Mouse (Mus musculus) small intestine, adult 2 months (tissue): ENCODE data around the gene Ccdc130. TPM values are rescaled to one million over a fixed set of nuclear protein-coding genes. Genes with fewer than 3 reads are reported as not detected.
A peak's percentile ranks its signal among the peaks of the same experiment; 100 is the strongest.

Source experiments
- H3K27ac ChIP-seq: fragments of 200-500 bp; 2 replicates; pipeline ENCODE4 v1.5.1; 2012; ENCODE audit warnings: low read depth, low read length, control low read depth, inconsistent platforms; ENCODE audit not compliant: insufficient read depth
- H3K27me3 ChIP-seq: fragments of 200-500 bp; 2 replicates; pipeline ENCODE4 v1.6.1; 2012; ENCODE audit warnings: mild to moderate bottlenecking, moderate library complexity, low read length, inconsistent platforms; ENCODE audit not compliant: control insufficient read depth, insufficient read depth
- H3K36me3 ChIP-seq: fragments of 200-500 bp; 2 replicates; pipeline ENCODE4 v1.6.1; 2012; ENCODE audit warnings: mild to moderate bottlenecking, low read length, control low read depth, inconsistent platforms; ENCODE audit not compliant: control insufficient read depth, insufficient read depth
- H3K4me1 ChIP-seq: fragments of 200-500 bp; 2 replicates; pipeline ENCODE4 v1.6.1; 2012; ENCODE audit warnings: low read length, inconsistent platforms, mixed read lengths; ENCODE audit not compliant: control insufficient read depth, insufficient read depth, insufficient read length
- H3K4me3 ChIP-seq: fragments of 200-500 bp; 2 replicates; pipeline ENCODE4 v1.5.1; 2012; ENCODE audit warnings: low read depth, mild to moderate bottlenecking, control low read depth, inconsistent platforms, low read length, moderate library complexity
- CTCF ChIP-seq: fragments of 200-500 bp; IDR thresholded peaks from 2 replicates; pipeline ENCODE4 v1.5.1; 2012; ENCODE audit warnings: low read depth, mild to moderate bottlenecking, control low read depth, inconsistent platforms, low read length, moderate library complexity, mixed read lengths; ENCODE audit not compliant: insufficient replicate concordance, insufficient read length; ENCODE audit errors: extremely low read depth
- POLR2A ChIP-seq: fragments of 200-500 bp; IDR thresholded peaks from 2 replicates; pipeline ENCODE4 v1.6.1; 2012; ENCODE audit warnings: low read depth, mild to moderate bottlenecking, control low read depth, inconsistent platforms, low read length, moderate library complexity
- WGBS: fragments of 180-500 bp; shearing (Covaris S2); methylation state at CpG from one replicate; pipeline ENCODE4 v1.1.7; 2018; 5-methylcytosine and 5-hydroxymethylcytosine counted together
- polyA plus RNA-seq: library from polyadenylated mRNA; depleted of rRNA; stranded (reverse); fragments of >200 nt; gene quantifications from 2 replicates; pipeline ENCODE4 v1.2.3, GENCODE M21; 2012; rRNA removed

Gene Ccdc130
- polyA plus RNA-seq, result 11.9 and 37.3 TPM in 2 replicates

DNA sequence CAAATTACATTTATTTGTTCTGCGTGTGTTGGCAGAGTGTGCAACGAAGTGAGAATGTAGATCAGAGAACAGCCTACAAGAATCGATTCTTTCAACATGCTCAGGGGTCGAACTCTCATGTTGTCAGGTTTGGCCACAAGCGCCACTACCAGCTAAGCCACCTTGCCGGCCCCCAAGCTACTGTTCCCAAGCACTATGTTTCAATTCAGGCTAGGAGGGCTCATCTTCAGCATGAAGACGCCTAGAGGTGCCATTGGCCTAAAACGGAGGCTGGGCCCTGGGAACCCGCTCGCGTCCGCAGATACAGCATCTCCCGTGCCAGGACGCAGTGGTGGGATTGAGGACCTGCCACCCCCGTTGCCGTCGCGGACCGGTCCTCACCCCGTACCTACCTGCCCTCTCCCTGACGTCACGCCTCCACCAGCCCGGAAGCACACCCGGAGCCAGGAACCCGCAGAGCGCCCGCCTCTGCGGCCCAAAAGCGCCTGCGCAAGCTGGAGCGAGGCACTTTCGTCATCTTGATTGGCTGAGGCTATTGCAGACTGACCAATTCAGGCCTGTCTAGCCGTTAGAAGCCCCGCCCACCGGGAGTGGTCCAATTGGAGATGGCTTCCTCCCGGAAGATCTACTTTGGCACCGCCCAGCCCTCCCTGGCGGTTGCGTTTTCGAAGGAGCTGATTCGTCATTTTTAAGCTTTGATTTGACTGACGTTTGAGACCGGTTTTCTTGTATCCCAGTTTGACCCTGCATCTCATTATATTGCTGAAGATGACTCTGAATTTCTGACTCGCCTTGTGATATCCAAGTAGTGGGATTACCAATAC lies at the start of gene Ccdc130:
Gene Ccdc130, minus strand, starts transcription at position 431 of the 824 bp plus-strand sequence.
- under 1% methylated on average over 44 of the region's 44 CpGs for WGBS
- Histone ChIP-seq H3K27ac (peak within 1 kb of the TSS; percentile 68), H3K27me3 (no peaks in the 10 kb centered on the region), H3K4me1 (peaks cover 3% of the 10 kb centered on the region), H3K4me3 (peak within 1 kb of the TSS; percentile 87), H3K36me3 (peaks cover 12% of the 10 kb centered on the region; the same call in 1 of the 2 replicates)
- TF ChIP-seq POLR2A (peak; percentile 73), CTCF (peak; percentile 5; the same call in 1 of the 2 replicates)

DNA sequence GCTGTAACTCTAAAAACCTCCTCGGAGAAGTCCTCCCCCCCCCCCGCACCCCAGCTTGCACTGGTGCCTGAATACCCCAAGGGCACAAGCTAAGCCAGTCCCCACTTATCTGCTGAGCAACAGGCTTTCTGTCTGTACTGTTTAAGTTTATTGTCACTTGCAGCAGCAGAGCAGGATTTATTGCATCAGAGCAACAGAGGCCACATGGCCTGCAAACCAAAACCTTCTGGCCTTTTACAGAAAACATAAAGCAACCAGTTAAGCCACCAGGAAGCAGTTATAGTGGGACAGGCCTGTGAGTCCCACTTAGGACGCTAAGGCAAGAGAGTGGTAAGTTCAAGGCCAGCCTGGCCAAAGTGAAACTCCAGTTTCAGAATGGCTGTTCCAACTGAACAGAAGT lies 38.2 kb upstream of the Ccdc130 start:
- WGBS, result 50% methylated on average over 3 of the region's 3 CpGs
- Histone ChIP-seq H3K4me1 (no peaks in the 10 kb centered on the region), H3K27me3 (no peaks in the 10 kb centered on the region), H3K4me3 (no peak overlapping the region), H3K36me3 (no peaks in the 10 kb centered on the region), H3K27ac (no peak overlapping the region)
- TF ChIP-seq POLR2A (no peak), CTCF (no peak)

DNA sequence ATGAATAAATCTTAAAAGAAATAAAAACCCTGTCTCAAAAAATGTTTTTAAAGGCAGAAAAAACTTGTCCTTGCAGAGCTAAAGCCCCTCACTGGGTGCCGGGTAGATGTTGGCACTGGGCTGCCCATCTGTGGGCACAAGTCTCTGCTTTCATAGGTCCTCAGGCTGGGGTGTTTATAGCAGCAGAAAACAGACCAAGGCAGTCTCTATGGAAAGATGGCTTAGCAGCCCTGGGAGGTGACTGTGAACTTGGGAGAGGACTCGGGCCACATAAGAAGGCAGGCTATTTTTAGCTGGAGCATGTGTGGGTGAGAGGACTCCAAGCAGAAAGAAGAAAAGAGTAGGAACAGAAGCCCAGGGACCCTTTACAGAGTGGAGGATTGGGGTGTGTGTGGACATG lies 33.8 kb upstream of the Ccdc130 start:
- H3K4me3 ChIP-seq, result no peak overlapping the region
- no peak for TF ChIP-seq POLR2A
- no peak for TF ChIP-seq CTCF
- H3K36me3 ChIP-seq, result no peaks in the 10 kb centered on the region
- H3K27ac ChIP-seq, result no peak overlapping the region
- WGBS, result 82% methylated on average over 2 of the region's 2 CpGs
- no peaks in the 10 kb centered on the region for H3K4me1 ChIP-seq
- no peaks in the 10 kb centered on the region for H3K27me3 ChIP-seq

DNA sequence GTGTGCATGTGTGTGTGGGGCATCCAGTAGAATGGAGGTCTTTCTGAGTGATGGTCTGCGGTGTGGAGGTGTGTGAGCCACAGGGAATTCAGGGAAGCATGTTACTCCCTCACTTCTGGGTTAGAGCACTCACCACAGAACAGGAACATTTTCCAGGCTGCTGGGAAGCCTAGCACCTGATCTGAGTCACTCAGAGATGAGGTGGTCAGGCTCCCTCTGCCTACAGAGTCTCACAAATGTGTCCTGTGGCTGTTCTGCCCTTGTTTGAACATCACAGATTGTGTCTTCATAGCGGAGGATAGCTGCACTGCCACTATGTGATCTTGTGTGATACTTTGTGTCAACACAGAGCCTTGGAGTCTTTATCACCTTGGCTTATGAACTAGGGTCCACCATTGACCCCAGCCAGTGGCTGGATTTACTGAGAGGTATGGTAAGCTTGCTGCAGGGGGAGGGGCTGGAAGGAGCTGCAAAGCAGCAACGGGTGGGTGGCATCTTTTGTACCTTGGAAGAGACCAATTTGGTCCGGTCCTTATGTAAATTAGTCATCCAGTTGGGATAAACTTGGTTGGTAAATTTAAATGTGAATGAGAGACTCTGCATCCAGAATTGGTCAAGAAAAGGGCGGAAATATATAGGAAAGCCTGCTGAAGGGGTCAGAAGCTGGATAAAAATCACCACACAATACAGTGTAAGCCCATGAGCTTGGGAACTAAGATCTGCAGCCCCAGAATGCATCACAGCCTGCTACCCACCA lies 27.0 kb upstream of the Ccdc130 start:
- 0 out of 2 replicates have a peak, but pooled peaks cover 3% of the 10 kb centered on the region for H3K4me1 ChIP-seq
- whole genome bisulfite sequencing, result 75% methylated on average over 5 of the region's 5 CpGs
- no peak overlapping the region for H3K27ac ChIP-seq
- no peak for TF ChIP-seq CTCF
- no peak for TF ChIP-seq POLR2A
- no peaks in the 10 kb centered on the region for H3K27me3 ChIP-seq
- no peaks in the 10 kb centered on the region for H3K36me3 ChIP-seq
- H3K4me3 ChIP-seq, result no peak overlapping the region

DNA sequence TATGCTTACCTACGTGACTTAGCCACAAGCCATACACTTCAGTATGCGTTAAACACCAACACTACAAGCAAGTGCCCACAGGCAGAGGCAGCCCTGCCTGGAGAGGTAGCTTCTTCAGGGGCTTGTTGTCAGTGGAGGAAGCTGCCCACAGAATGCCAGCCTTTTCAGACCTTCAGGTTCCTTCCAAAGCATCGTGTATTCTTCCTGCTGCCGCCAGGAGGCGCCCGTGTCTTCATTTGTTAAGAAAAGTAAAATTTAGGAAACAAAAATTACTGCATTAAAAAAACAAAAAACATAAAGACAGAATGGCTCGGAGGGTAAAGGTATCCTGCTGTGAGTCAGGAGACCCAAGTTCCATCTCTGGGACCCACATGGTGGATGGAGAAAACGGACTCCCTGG lies 21.5 kb upstream of the Ccdc130 start:
- H3K4me3 ChIP-seq, result no peak overlapping the region
- TF ChIP-seq POLR2A, result no peak
- peak; percentile 92; the same call in 1 of the 2 replicates for TF ChIP-seq CTCF
- no peaks in the 10 kb centered on the region for H3K27me3 ChIP-seq
- 25% methylated on average over 8 of the region's 8 CpGs for WGBS
- no peaks in the 10 kb centered on the region for H3K36me3 ChIP-seq
- H3K27ac ChIP-seq, result no peak overlapping the region
- H3K4me1 ChIP-seq, result 0 out of 2 replicates have a peak, but pooled peaks cover 3% of the 10 kb centered on the region

DNA sequence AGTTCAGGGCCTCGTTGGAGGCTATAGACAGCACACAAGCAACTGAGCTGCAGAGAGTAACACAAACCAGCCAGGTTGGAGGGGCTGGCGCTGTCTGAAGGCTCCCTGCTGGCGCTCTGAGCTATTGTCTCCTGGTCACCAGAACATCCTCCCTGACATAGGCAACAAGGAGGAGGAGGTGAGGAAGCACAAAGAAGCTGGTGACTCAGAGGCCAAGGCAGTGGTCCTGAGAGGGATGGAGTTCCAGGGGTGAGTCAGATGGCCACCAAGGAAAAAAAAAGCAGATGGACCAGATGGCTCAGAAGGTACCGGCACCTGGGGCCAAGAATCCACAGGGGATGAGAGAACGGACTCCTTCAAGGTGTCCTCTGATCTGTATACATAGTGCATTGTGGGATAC lies 20.9 kb upstream of the Ccdc130 start:
- WGBS, result 81% methylated on average over 5 of the region's 5 CpGs

DNA sequence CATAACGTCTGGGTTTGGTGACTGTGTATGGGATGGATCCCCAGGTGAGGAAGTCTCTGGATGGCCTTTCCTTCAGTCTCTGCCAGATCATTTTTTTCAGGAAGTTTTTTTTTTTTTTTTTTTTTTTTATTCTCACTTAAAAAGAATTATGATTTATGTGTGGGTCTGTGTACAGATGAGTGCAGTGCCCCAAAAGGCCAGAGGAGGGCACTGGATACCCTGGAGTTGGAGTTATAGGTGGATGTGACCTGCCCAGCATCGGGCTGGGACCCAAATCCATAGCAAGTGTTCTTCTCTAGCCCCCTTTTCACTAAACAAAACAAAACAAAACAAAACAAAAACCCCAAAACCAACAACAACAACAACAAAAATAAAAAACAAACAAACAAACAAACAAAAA lies 18.7 kb upstream of the Ccdc130 start:
- Histone ChIP-seq H3K4me3 (no peak overlapping the region), H3K36me3 (no peaks in the 10 kb centered on the region), H3K27ac (no peak overlapping the region), H3K4me1 (0 out of 2 replicates have a peak, but pooled peaks cover 3% of the 10 kb centered on the region), H3K27me3 (no peaks in the 10 kb centered on the region)
- WGBS, result 62% methylated on average over 2 of the region's 2 CpGs
- TF ChIP-seq POLR2A (no peak), CTCF (peak; percentile 54; the same call in 1 of the 2 replicates)

More for the DNA sequence above, 20.9 kb upstream of the Ccdc130 start:
- H3K4me3 ChIP-seq, result no peak overlapping the region
- H3K4me1 ChIP-seq, result 0 out of 2 replicates have a peak, but pooled peaks cover 3% of the 10 kb centered on the region
- H3K27me3 ChIP-seq, result no peaks in the 10 kb centered on the region
- H3K36me3 ChIP-seq, result no peaks in the 10 kb centered on the region
- no peak for TF ChIP-seq POLR2A
- TF ChIP-seq CTCF, result no peak
- no peak overlapping the region for H3K27ac ChIP-seq
